Mouse (Mus musculus) small intestine, adult 2 months (tissue): ENCODE measurements around the gene Rspry1.

Experiments used
- CTCF ChIP-seq: fragments of 200-500 bp; IDR thresholded peaks from 2 replicates; pipeline ENCODE4 v1.5.1; 2012; ENCODE audit warnings: low read depth, mild to moderate bottlenecking, control low read depth, inconsistent platforms, low read length, moderate library complexity, mixed read lengths; ENCODE audit not compliant: insufficient replicate concordance, insufficient read length; ENCODE audit errors: extremely low read depth
- POLR2A ChIP-seq: fragments of 200-500 bp; IDR thresholded peaks from 2 replicates; pipeline ENCODE4 v1.6.1; 2012; ENCODE audit warnings: low read depth, mild to moderate bottlenecking, control low read depth, inconsistent platforms, low read length, moderate library complexity

DNA sequence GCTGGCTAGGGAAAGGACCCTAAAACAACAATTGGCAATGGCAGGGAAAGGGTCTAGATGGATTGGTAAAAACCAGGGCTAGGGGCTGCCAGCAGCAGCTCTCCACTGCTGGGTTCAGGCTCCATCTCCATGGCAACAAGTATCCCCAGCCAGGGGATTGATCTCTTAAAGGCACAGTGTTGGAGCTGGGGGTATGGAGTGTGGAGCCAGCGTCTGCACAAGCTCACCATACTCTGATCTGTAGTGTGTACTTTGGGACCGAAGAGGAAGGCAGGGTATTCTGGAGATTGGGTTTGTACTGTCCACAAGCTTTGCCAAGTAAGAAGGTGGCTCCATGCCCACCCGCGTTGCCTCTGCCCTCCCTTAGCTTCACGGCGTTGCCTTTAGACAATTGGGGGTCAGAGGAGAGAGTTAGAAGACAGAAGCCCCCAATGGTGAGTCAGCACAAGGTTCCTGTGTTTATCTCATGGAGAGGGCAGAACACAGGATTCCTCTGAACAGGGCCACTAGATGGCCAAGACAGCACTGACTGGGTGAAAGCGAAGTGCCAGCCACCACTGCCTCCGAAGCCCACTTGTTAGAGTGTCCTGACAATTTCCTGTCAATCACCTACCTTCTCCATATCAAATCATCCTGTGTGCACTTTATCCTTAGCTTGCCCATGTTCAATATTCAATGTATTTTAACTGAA lies 34.4 kb upstream of the Rspry1 start:
- TF ChIP-seq POLR2A (no peak), CTCF (no peak)
